Mouse (Mus musculus) forebrain, embryonic 16.5 days (tissue): Measurements from ENCODE around the gene Ppp2r5c. TPM values are rescaled to one million over a fixed set of nuclear protein-coding genes. Genes with fewer than 3 reads are reported as not detected.

Experiments
- ATAC-seq: fragments of 200-750 bp; cut with Nextera tagmentation; 2 replicates; pipeline ENCODE4 v1.8.0; 2017; ENCODE audit warnings: mild to moderate bottlenecking, moderate library complexity
- H3K27ac ChIP-seq: fragments of 300-500 bp; sonication (generic); 2 replicates; pipeline ENCODE4 v1.5.1; 2014; ENCODE audit warnings: low read length, control low read depth
- H3K27me3 ChIP-seq: fragments of 300-500 bp; sonication (generic); replicated peaks from 2 replicates; pipeline ENCODE4 v1.6.1; 2014; ENCODE audit warnings: low read length; ENCODE audit not compliant: control insufficient read depth, insufficient read depth
- H3K36me3 ChIP-seq: fragments of 300-500 bp; sonication (generic); 2 replicates; pipeline ENCODE4 v1.6.1; 2014; ENCODE audit not compliant: control insufficient read depth, insufficient read depth
- H3K4me1 ChIP-seq: fragments of 300-500 bp; sonication (generic); replicated peaks from 2 replicates; pipeline ENCODE4 v1.6.1; 2014; ENCODE audit warnings: low read length; ENCODE audit not compliant: control insufficient read depth, insufficient read depth
- H3K4me2 ChIP-seq: fragments of 300-500 bp; sonication (generic); 2 replicates; pipeline ENCODE4 v1.6.1; 2014; ENCODE audit warnings: mild to moderate bottlenecking, low read length, control low read depth
- H3K4me3 ChIP-seq: fragments of 300-500 bp; sonication (generic); replicated peaks from 2 replicates; pipeline ENCODE4 v1.5.1; 2014; ENCODE audit warnings: mild to moderate bottlenecking, low read length, control low read depth
- H3K9ac ChIP-seq: fragments of 300-500 bp; sonication (generic); replicated peaks from 2 replicates; pipeline ENCODE4 v1.6.1; 2014; ENCODE audit warnings: low read depth, low read length, control low read depth
- H3K9me3 ChIP-seq: fragments of 300-500 bp; sonication (generic); 2 replicates; pipeline ENCODE4 v1.6.1; 2016; ENCODE audit warnings: low read length; ENCODE audit not compliant: control insufficient read depth
- WGBS: fragments of 180-500 bp; shearing (Covaris S2); extraction: QIAGEN DNeasy Blood & Tissue Kit; methylation state at CpG from one replicate; pipeline ENCODE4 v1.1.7; 2014; 5-methylcytosine and 5-hydroxymethylcytosine counted together
- polyA plus RNA-seq: library from polyadenylated mRNA; unstranded; fragments of >200 nt; fragmentation: Nextera tagmentation; extraction: Ambion mirVana; gene quantifications from 2 replicates; pipeline ENCODE4 v1.2.1, GENCODE M21; 2015

Gene Ppp2r5c
- polyA plus RNA-seq, 1 experiment from 2014 or later: 139 TPM

- no peak for ATAC-seq
- Histone ChIP-seq H3K4me3 (no peak overlapping the region), H3K36me3 (no peaks in the 10 kb centered on the region; the same call in 1 of the 2 replicates), H3K4me2 (no peak overlapping the region), H3K27me3 (no peaks in the 10 kb centered on the region), H3K9ac (no peak overlapping the region), H3K27ac (no peak overlapping the region), H3K4me1 (no peaks in the 10 kb centered on the region), H3K9me3 (no peaks in the 10 kb centered on the region)
- 84% methylated on average over 7 of the region's 7 CpGs for WGBS
These were observed 9.1 kb downstream of the Ppp2r5c start for GRCm38 (mm10) chr12:110456024-110456423.

- no peaks in the 10 kb centered on the region for H3K27me3 ChIP-seq
- H3K9ac ChIP-seq: no peak overlapping the region
- H3K27ac ChIP-seq: no peak overlapping the region
- no peaks in the 10 kb centered on the region for H3K9me3 ChIP-seq
- no peak overlapping the region for H3K4me2 ChIP-seq
- H3K4me1 ChIP-seq: no peaks in the 10 kb centered on the region
- H3K4me3 ChIP-seq: no peak overlapping the region
- ATAC-seq: no peak
- no peaks in the 10 kb centered on the region for H3K36me3 ChIP-seq
- WGBS: 87% methylated on average over 6 of the region's 6 CpGs
These were observed 11.7 kb downstream of the Ppp2r5c start for GRCm38 (mm10) chr12:110458667-110459066.

GRCm38 (mm10) chr12:110460418-110461300 is 13.7 kb downstream of the Ppp2r5c start:
- Histone ChIP-seq H3K9me3 (no peaks in the 10 kb centered on the region), H3K9ac (no peak overlapping the region), H3K27ac (no peak overlapping the region), H3K4me1 (no peaks in the 10 kb centered on the region), H3K27me3 (no peaks in the 10 kb centered on the region), H3K4me3 (no peak overlapping the region), H3K4me2 (no peak overlapping the region), H3K36me3 (no peaks in the 10 kb centered on the region)
- no peak for ATAC-seq
- WGBS: 87% methylated on average over 18 of the region's 18 CpGs

- Histone ChIP-seq H3K27me3 (no peaks in the 10 kb centered on the region), H3K9me3 (no peaks in the 10 kb centered on the region), H3K36me3 (peaks cover 5% of the 10 kb centered on the region; the same call in 1 of the 2 replicates), H3K9ac (no peak overlapping the region), H3K4me2 (no peak overlapping the region), H3K27ac (no peak overlapping the region), H3K4me1 (no peaks in the 10 kb centered on the region), H3K4me3 (no peak overlapping the region)
- no peak for ATAC-seq
- 81% methylated on average over 8 of the region's 8 CpGs for WGBS
These were observed 16.8 kb downstream of the Ppp2r5c start for GRCm38 (mm10) chr12:110463711-110464110.

GRCm38 (mm10) chr12:110471426-110471825 is 24.5 kb downstream of the Ppp2r5c start:
- Histone ChIP-seq H3K36me3 (peaks cover under 1% of the 10 kb centered on the region; the same call in 1 of the 2 replicates), H3K27me3 (no peaks in the 10 kb centered on the region), H3K4me1 (no peaks in the 10 kb centered on the region), H3K9me3 (no peaks in the 10 kb centered on the region), H3K4me2 (no peak overlapping the region), H3K4me3 (no peak overlapping the region), H3K27ac (no peak overlapping the region), H3K9ac (no peak overlapping the region)
- no peak for ATAC-seq
- WGBS: 77% methylated on average over 3 of the region's 3 CpGs

GRCm38 (mm10) chr12:110472247-110472646 is 25.3 kb downstream of the Ppp2r5c start:
- no peak for ATAC-seq
- H3K27ac ChIP-seq: no peak overlapping the region
- H3K4me2 ChIP-seq: no peak overlapping the region
- WGBS: 70% methylated on average over 3 of the region's 3 CpGs
- no peaks in the 10 kb centered on the region for H3K27me3 ChIP-seq
- no peak overlapping the region for H3K9ac ChIP-seq
- no peaks in the 10 kb centered on the region for H3K36me3 ChIP-seq
- no peak overlapping the region for H3K4me3 ChIP-seq
- H3K4me1 ChIP-seq: no peaks in the 10 kb centered on the region
- H3K9me3 ChIP-seq: no peaks in the 10 kb centered on the region

- Histone ChIP-seq H3K27me3 (no peaks in the 10 kb centered on the region), H3K4me1 (no peaks in the 10 kb centered on the region), H3K4me2 (no peak overlapping the region), H3K27ac (no peak overlapping the region), H3K9ac (no peak overlapping the region), H3K9me3 (no peaks in the 10 kb centered on the region), H3K36me3 (no peaks in the 10 kb centered on the region), H3K4me3 (no peak overlapping the region)
- ATAC-seq: no peak
- WGBS: 82% methylated on average over 8 of the region's 8 CpGs
These were observed 27.6 kb downstream of the Ppp2r5c start for GRCm38 (mm10) chr12:110474497-110474896.

- no peaks in the 10 kb centered on the region for H3K4me1 ChIP-seq
- H3K9ac ChIP-seq: no peak overlapping the region
- H3K9me3 ChIP-seq: no peaks in the 10 kb centered on the region
- WGBS: 92% methylated on average over 9 of the region's 9 CpGs
- no peak for ATAC-seq
- no peak overlapping the region for H3K27ac ChIP-seq
- no peaks in the 10 kb centered on the region for H3K27me3 ChIP-seq
- H3K4me3 ChIP-seq: no peak overlapping the region
- H3K36me3 ChIP-seq: no peaks in the 10 kb centered on the region
- H3K4me2 ChIP-seq: no peak overlapping the region
These were observed 29.6 kb downstream of the Ppp2r5c start for GRCm38 (mm10) chr12:110476561-110476960.

- WGBS: 89% methylated on average over 8 of the region's 8 CpGs
- no peak overlapping the region for H3K4me2 ChIP-seq
- ATAC-seq: no peak
- no peaks in the 10 kb centered on the region for H3K9me3 ChIP-seq
- H3K27me3 ChIP-seq: no peaks in the 10 kb centered on the region
- H3K27ac ChIP-seq: no peak overlapping the region
- H3K9ac ChIP-seq: no peak overlapping the region
- H3K36me3 ChIP-seq: no peaks in the 10 kb centered on the region
- no peak overlapping the region for H3K4me3 ChIP-seq
- H3K4me1 ChIP-seq: no peaks in the 10 kb centered on the region
These were observed 31.0 kb downstream of the Ppp2r5c start for GRCm38 (mm10) chr12:110477906-110478305.
